Mouse (Mus musculus) spleen, adult 2 months (tissue): ENCODE measurements around the gene Nfib.

ENCODE experiments used
- CTCF ChIP-seq: fragments of 200-500 bp; IDR thresholded peaks from 2 replicates; pipeline ENCODE4 v1.5.1; 2011; ENCODE audit warnings: mild to moderate bottlenecking, inconsistent platforms; ENCODE audit not compliant: insufficient read depth, insufficient read length, insufficient replicate concordance; ENCODE audit errors: extremely low read depth
- POLR2A ChIP-seq: fragments of 200-500 bp; IDR thresholded peaks from 2 replicates; pipeline ENCODE4 v1.6.1; 2011; ENCODE audit warnings: low read depth, low read length, inconsistent platforms

- TF ChIP-seq CTCF (no peak), POLR2A (no peak)
Observed at GRCm38 (mm10) chr4:82661215-82661614, 44.3 kb downstream of the Nfib start.
